Mouse (Mus musculus) bone marrow macrophage, adult 2 months (primary cell): ENCODE measurements around the gene Rae1.

ENCODE experiments used
- CTCF ChIP-seq: IDR thresholded peaks from 2 replicates; pipeline ENCODE4 v1.5.1; 2012; ENCODE audit warnings: low read depth, mild to moderate bottlenecking, low read length, moderate library complexity
- POLR2A ChIP-seq: IDR thresholded peaks from 2 replicates; pipeline ENCODE4 v1.6.1; 2012; ENCODE audit warnings: mild to moderate bottlenecking, low read depth, low read length, borderline replicate concordance

- no peak for TF ChIP-seq POLR2A
- no peak for TF ChIP-seq CTCF
These were observed 39.6 kb upstream of the Rae1 start for GRCm38 (mm10) chr2:172960350-172960749.
